Mouse (Mus musculus) stomach, embryonic 15.5 days (tissue): ENCODE results near the gene Igf2bp3. TPM values are rescaled to one million over a fixed set of nuclear protein-coding genes. Genes with fewer than 3 reads are reported as not detected.
"Not testable (repeated sequence)": the region's sequence is repeated elsewhere in the genome, so short reads cannot be mapped to it uniquely, and the experiment has no call there.

Experiments
- ATAC-seq: fragments of 200-750 bp; cut with Nextera tagmentation; 2 replicates; pipeline ENCODE4 v1.8.0; 2017; ENCODE audit warnings: low read depth, moderate number of reproducible peaks, moderate TSS enrichment; ENCODE audit not compliant: insufficient read depth, low FRiP score
- H3K27ac ChIP-seq: fragments of 300-500 bp; sonication (generic); 2 replicates; pipeline ENCODE4 v1.5.1; 2015; ENCODE audit warnings: mild to moderate bottlenecking, inconsistent platforms
- H3K27me3 ChIP-seq: fragments of 300-500 bp; sonication (generic); replicated peaks from 2 replicates; pipeline ENCODE4 v1.6.1; 2015; ENCODE audit warnings: inconsistent platforms
- H3K36me3 ChIP-seq: fragments of 300-500 bp; sonication (generic); 2 replicates; pipeline ENCODE4 v1.6.1; 2015; ENCODE audit warnings: inconsistent platforms
- H3K4me1 ChIP-seq: fragments of 300-500 bp; sonication (generic); 2 replicates; pipeline ENCODE4 v1.6.1; 2015; ENCODE audit warnings: inconsistent platforms
- H3K4me2 ChIP-seq: fragments of 300-500 bp; sonication (generic); 2 replicates; pipeline ENCODE4 v1.6.1; 2015; ENCODE audit warnings: mild to moderate bottlenecking, inconsistent platforms
- H3K4me3 ChIP-seq: fragments of 300-500 bp; sonication (generic); replicated peaks from 2 replicates; pipeline ENCODE4 v1.5.1; 2015; ENCODE audit warnings: inconsistent platforms
- H3K9ac ChIP-seq: fragments of 300-500 bp; sonication (generic); 2 replicates; pipeline ENCODE4 v1.6.1; 2015; ENCODE audit warnings: inconsistent platforms
- H3K9me3 ChIP-seq: fragments of 300-500 bp; sonication (generic); 2 replicates; pipeline ENCODE4 v1.6.1; 2016; ENCODE audit warnings: inconsistent platforms
- WGBS: fragments of 180-500 bp; shearing (Covaris S2); methylation state at CpG from one replicate; pipeline ENCODE4 v1.1.7; 2015; 5-methylcytosine and 5-hydroxymethylcytosine counted together
- polyA plus RNA-seq: library from polyadenylated mRNA; unstranded; fragments of >200 nt; fragmentation: Nextera tagmentation; extraction: Ambion mirVana; gene quantifications from 2 replicates; pipeline ENCODE4 v1.2.1, GENCODE M21; 2015

Igf2bp3 gene
- polyA plus RNA-seq, result 64.3 and 72.4 TPM in 2 replicates

DNA sequence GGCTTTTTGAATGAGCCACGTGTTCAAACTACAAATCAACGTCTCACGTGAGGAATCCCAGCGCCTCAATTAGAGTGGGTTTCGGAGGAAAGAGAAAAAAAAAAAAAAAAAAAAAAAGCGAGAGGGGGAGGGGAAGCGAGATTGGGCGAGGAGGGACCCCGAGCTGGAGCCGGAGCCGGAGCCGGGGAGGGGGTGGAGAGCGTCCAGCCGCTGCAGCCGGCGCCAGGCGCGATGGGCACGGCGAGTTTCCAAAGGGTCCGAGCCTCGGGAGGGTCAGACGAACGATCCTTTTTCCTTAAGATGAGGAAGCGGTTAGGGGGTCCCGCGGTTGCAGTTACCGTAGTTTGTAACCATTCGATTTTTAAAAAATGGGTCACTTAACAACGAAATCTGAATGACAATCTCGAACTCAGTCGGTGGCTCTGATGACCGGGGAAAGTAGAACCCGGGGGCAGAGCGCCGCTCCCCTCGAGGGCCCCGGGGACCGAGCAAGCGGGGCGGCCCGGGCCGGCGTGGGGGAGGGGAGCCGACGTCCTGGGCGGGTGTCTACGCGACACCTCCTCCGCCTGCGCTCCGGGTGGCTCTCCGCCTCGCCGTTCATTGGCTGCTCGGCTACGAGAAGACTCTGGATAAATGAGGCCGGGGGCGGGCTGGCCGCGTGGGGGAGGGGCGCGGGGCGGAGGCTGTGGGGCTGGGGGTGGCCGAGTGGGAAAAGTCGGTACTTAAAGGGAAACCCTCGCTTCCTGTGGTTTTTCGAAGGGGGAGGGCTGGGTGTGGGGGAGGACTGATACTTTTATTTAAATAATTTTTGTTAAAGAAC is at the start of gene Igf2bp3:
TSS of gene Igf2bp3 (minus strand) at position 30 of the 820 bp plus-strand sequence.
- H3K9ac ChIP-seq, result peak within 1 kb of the TSS; percentile 90
- H3K4me1 ChIP-seq, result peaks cover 21% of the 10 kb centered on the region
- H3K9me3 ChIP-seq, result no peaks in the 10 kb centered on the region
- H3K4me3 ChIP-seq, result peak within 1 kb of the TSS; percentile 91
- H3K27me3 ChIP-seq, result no peaks in the 10 kb centered on the region
- H3K36me3 ChIP-seq, result no peaks in the 10 kb centered on the region
- H3K4me2 ChIP-seq, result peak within 1 kb of the TSS; percentile 84
- ATAC-seq, result peak; percentile 81
- whole genome bisulfite sequencing, result under 1% methylated on average over 65 of the region's 68 CpGs
- H3K27ac ChIP-seq, result peak within 1 kb of the TSS; percentile 100

DNA sequence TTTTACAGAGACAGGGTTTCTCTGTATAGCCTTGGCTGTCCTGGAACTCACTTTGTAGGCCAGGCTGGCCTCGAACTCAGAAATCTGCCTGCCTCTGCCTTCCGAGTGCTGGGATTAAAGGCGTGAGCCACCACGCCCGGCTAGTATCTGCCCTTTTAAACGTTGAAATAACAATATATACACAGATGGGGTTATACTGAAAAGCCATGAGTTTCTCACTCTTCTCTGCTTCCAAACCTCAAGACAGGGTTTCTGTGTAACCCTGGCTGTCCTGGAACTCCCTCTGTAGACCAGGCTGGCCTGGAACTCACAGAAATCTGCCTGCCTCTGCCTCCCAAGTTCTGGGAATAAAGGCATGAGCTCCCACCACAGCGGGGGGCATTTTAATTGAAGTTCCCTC is 49.7 kb upstream of the Igf2bp3 start:
- not testable (repeated sequence) for H3K36me3 ChIP-seq, H3K9me3 ChIP-seq, H3K4me3 ChIP-seq, H3K9ac ChIP-seq, ATAC-seq, H3K27me3 ChIP-seq, H3K4me2 ChIP-seq
- peaks cover 12% of the 10 kb centered on the region; the same call in 1 of the 2 replicates for H3K4me1 ChIP-seq
- WGBS, result 86% methylated on average over 7 of the region's 7 CpGs
- H3K27ac ChIP-seq, result peak overlapping the region; percentile 98; the same call in 1 of the 2 replicates

DNA sequence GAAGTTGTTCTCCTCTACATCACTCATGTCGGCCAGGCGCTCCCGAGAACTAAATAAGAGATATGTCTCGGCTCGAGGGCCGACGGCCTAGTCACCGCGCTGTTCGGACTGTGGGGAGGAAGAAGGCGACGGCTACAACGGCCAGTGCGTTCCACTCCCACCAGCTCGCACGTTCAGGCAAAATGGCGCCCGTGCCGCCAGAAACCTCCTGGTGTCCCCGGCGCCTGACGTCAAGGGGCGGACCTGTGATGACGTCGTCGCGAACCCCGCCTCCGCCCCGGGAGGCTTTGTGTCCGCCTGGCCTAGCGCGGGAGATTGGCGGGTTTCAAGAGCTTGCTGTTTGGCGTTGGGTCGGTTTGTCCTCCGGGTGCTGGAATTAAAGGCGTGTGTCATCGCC is 49.1 kb upstream of the Igf2bp3 start, which contains the start of gene Tra2a:
TSS of gene Tra2a (minus strand) at position 187 of the 397 bp plus-strand sequence.
- H3K36me3 ChIP-seq, result no peaks in the 10 kb centered on the region
- peak; percentile 94 for ATAC-seq
- H3K27me3 ChIP-seq, result no peaks in the 10 kb centered on the region
- H3K4me2 ChIP-seq, result peak within 1 kb of the TSS; percentile 61
- H3K27ac ChIP-seq, result peak within 1 kb of the TSS; percentile 98
- under 1% methylated on average over 39 of the region's 39 CpGs for WGBS
- peak within 1 kb of the TSS; percentile 85 for H3K4me3 ChIP-seq
- H3K4me1 ChIP-seq, result peaks cover 15% of the 10 kb centered on the region; the same call in 1 of the 2 replicates
- peak within 1 kb of the TSS; percentile 97 for H3K9ac ChIP-seq
- H3K9me3 ChIP-seq, result no peaks in the 10 kb centered on the region

DNA sequence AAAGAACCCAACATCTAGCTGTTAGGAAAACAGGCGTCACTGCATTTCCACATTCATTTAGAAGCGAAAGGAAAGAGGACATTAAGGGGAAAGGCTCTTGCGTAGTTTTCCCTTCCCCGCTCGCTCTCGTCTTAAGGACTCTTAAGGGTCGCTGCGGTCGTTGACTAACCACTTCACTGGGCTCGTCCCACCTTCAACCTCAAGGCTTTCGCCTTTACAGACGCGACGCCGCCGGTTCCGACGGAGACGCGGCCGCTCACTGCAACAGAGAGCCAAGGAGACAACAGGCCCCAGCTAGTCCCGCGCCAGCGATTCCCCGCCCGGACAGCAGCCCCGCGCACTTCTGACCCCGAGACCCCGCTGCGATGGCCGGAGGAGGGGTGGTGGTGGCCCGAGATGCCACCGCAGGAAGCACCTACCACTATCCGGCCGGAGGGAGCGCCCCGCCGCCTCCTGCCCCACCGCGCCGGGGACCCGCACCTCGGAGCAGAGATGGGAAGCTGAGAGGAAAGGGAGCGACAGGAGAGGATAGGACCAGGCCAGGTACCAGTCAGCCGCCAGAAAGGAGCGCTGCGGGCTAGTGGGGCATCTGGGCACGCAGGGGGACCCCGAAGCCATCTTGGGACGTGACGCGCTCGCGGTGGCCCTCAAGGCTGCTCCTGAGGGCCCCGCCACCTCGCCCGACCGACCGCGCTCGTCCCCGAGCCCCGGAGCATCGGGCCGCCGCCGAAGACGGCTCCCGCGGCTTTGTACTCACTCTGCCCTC is 48.5 kb upstream of the Igf2bp3 start:
- peak overlapping the region; percentile 85 for H3K4me3 ChIP-seq
- H3K4me1 ChIP-seq, result peaks cover 15% of the 10 kb centered on the region; the same call in 1 of the 2 replicates
- H3K27ac ChIP-seq, result peak overlapping the region; percentile 98
- ATAC-seq, result peak; percentile 65
- peak overlapping the region; percentile 61 for H3K4me2 ChIP-seq
- peak overlapping the region; percentile 97 for H3K9ac ChIP-seq
- H3K9me3 ChIP-seq, result no peaks in the 10 kb centered on the region
- WGBS, result under 1% methylated on average over 71 of the region's 71 CpGs
- H3K27me3 ChIP-seq, result no peaks in the 10 kb centered on the region
- H3K36me3 ChIP-seq, result no peaks in the 10 kb centered on the region

DNA sequence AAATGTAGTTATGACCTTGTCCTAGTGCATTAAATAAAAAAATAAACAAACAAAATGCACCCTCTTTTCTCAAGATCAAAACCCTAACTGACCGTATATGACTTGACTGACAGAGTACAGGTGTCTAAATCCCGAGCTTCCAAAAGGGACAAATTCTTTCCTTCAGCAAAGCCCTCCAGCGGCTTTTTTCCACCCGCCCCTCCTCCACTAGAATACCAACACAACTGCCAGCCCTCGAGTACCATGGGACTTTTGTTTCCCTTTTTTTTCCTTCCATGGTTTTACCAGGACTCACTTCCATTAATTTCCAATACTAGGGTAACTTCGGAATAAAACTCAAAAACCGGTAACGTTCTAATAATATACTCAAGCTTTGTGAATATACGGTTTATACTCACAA is 47.7 kb upstream of the Igf2bp3 start:
- H3K27ac ChIP-seq, result peak overlapping the region; percentile 98; the same call in 1 of the 2 replicates
- peak overlapping the region; percentile 85 for H3K4me3 ChIP-seq
- no peaks in the 10 kb centered on the region for H3K9me3 ChIP-seq
- peak overlapping the region; percentile 61 for H3K4me2 ChIP-seq
- no peaks in the 10 kb centered on the region for H3K27me3 ChIP-seq
- under 1% methylated on average over 9 of the region's 9 CpGs for WGBS
- H3K36me3 ChIP-seq, result no peaks in the 10 kb centered on the region
- no peak for ATAC-seq
- peaks cover 15% of the 10 kb centered on the region; the same call in 1 of the 2 replicates for H3K4me1 ChIP-seq
- H3K9ac ChIP-seq, result no peak overlapping the region; the same call in 1 of the 2 replicates

DNA sequence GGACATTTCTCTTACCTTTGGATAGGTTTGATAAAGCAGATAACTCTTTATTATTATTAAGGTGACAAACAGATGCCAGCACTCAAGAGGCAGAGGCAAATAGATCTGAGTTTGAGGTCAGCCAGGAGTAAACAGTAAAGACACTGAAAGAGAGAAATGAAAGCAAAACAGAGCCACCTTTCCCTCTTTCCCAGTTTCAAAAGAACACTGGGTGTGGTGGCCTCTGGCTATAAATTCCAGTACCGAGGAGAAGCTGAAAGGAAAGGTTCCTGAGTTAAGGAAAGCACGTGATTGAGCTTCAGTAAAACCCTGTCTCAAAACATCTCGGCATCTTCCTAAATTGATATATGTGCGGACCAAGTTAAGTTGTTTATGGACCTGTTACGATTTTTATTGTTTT is 45.0 kb upstream of the Igf2bp3 start:
- Histone ChIP-seq H3K4me3 (no peak overlapping the region), H3K9ac (no peak overlapping the region), H3K27me3 (no peaks in the 10 kb centered on the region), H3K4me1 (peaks cover 15% of the 10 kb centered on the region; the same call in 1 of the 2 replicates), H3K36me3 (no peaks in the 10 kb centered on the region), H3K4me2 (no peak overlapping the region), H3K27ac (no peak overlapping the region), H3K9me3 (no peaks in the 10 kb centered on the region)
- ATAC-seq, result no peak
- WGBS, result 38% methylated on average over 5 of the region's 5 CpGs

DNA sequence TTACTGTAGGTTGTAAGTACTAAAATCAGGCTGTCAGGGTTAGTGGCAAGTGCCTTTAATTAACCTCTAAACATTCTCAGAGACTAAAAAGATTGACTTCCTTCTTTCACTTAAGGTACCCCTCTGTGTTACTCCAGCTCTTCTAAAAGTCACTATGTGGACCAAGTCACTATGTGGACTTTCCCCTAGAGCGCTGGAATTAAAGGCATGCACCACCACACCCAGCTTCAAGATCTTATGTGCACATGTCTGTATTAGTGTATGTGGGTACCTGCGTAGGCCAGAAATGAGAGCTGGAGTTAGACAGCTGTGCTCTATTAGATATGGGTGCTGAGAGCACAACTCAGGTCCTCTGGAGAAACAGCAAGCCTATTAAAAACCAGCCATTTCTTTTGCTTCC is 43.1 kb upstream of the Igf2bp3 start:
- Histone ChIP-seq H3K27ac (no peak overlapping the region), H3K4me2 (no peak overlapping the region), H3K4me3 (no peak overlapping the region), H3K9ac (no peak overlapping the region), H3K36me3 (no peaks in the 10 kb centered on the region), H3K9me3 (no peaks in the 10 kb centered on the region), H3K27me3 (no peaks in the 10 kb centered on the region), H3K4me1 (peaks cover 15% of the 10 kb centered on the region; the same call in 1 of the 2 replicates)
- ATAC-seq, result no peak
- WGBS, result 88% methylated on average over 2 of the region's 2 CpGs

DNA sequence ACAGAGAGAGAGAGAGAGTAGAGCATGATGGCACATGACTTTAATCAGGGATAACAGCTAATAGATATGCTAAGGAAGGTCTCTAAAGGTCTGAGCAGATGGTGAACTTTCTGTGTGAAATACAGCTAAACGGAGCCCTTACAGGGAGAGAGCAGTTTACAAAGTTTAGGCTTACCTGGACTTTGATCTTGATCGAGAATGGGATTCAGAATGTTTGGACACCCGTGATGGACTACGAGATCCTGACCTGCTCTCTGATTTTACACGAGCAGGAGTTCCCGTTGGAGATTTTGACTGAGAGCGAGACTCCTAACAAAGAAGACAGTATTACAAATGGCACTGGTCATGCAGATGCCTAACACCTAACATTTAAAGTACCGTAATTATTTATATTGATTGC is 37.5 kb upstream of the Igf2bp3 start:
- no peak overlapping the region for H3K4me2 ChIP-seq
- H3K36me3 ChIP-seq, result peaks cover 25% of the 10 kb centered on the region
- H3K27me3 ChIP-seq, result no peaks in the 10 kb centered on the region
- 81% methylated on average over 8 of the region's 8 CpGs for WGBS
- H3K4me3 ChIP-seq, result no peak overlapping the region
- H3K4me1 ChIP-seq, result no peaks in the 10 kb centered on the region
- ATAC-seq, result no peak
- H3K9me3 ChIP-seq, result no peaks in the 10 kb centered on the region
- H3K27ac ChIP-seq, result no peak overlapping the region
- H3K9ac ChIP-seq, result no peak overlapping the region

DNA sequence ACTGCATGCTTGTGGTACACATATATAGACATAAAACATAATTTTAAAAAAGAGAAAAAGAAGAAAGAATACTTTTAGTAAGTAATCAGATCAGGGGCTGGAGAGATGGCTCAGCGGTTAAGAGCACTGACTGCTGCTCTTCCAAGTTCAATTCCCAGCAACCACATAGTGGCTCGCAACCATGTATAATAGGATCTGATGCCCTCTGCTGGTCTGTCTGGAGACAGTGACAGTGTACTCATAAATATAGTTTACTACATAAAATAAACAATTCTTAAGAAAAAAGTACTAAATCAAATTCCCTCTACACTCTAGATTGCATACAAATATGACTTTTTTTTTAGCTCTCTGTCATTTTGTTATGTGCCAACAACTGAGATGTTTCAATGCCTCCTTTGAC is 36.4 kb upstream of the Igf2bp3 start:
- ATAC-seq, result no peak
- H3K27ac ChIP-seq, result no peak overlapping the region
- H3K36me3 ChIP-seq, result peaks cover 31% of the 10 kb centered on the region
- H3K4me3 ChIP-seq, result no peak overlapping the region
- 98% methylated on average over 2 of the region's 2 CpGs for WGBS
- no peak overlapping the region for H3K4me2 ChIP-seq
- no peaks in the 10 kb centered on the region for H3K27me3 ChIP-seq
- no peak overlapping the region for H3K9ac ChIP-seq
- H3K4me1 ChIP-seq, result no peaks in the 10 kb centered on the region
- no peaks in the 10 kb centered on the region for H3K9me3 ChIP-seq

DNA sequence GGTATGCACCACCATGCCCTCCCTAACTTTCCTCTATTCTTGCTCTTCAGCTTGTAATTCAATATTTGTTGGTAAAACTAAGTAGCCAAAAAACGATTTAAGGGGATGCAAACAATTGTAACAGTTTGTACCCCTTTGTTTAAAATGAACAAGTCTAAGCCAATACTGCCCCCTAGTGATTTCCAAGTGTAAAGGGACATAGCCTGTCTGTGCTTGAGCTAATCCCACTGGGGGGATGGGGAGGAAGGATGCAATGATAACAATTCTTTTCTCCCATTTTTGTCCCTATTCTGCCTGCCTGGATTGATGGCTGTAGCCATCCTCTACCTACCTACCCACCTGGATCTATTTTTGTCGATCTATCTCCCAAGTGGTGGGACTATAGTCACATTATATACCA is 32.5 kb upstream of the Igf2bp3 start:
- Histone ChIP-seq H3K27ac (no peak overlapping the region), H3K4me1 (no peaks in the 10 kb centered on the region), H3K4me2 (no peak overlapping the region), H3K27me3 (no peaks in the 10 kb centered on the region), H3K36me3 (peaks cover 50% of the 10 kb centered on the region), H3K9ac (no peak overlapping the region), H3K9me3 (no peaks in the 10 kb centered on the region), H3K4me3 (no peak overlapping the region)
- no peak for ATAC-seq
- WGBS, result 60% methylated on average over 2 of the region's 2 CpGs

DNA sequence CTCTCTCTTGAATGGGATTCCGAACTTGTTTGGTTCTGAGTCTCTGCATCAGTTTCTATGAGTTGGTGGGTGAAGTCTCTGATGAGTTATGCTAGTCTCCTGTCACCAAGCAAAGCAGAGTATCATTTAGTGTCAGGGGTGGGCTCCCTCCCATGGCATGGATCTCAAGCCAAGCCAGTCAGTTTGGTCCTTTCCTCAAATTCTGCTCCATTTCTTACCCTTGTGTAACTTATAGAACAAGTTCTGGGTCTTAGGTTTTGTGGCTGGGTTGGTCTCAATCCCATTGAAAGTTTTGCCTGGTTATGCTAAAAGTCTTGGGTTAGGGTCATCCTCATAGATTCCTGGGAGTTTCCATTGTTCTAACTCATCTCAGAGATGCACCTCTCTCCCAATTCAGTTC is 27.6 kb upstream of the Igf2bp3 start:
- no peak for ATAC-seq
- Histone ChIP-seq H3K4me2 (no peak overlapping the region), H3K9me3 (no peaks in the 10 kb centered on the region), H3K4me3 (no peak overlapping the region), H3K36me3 (peaks cover 32% of the 10 kb centered on the region), H3K27ac (no peak overlapping the region), H3K4me1 (no peaks in the 10 kb centered on the region), H3K27me3 (no peaks in the 10 kb centered on the region), H3K9ac (no peak overlapping the region)
- WGBS, result 85% methylated on average over 1 of the region's 1 CpGs

DNA sequence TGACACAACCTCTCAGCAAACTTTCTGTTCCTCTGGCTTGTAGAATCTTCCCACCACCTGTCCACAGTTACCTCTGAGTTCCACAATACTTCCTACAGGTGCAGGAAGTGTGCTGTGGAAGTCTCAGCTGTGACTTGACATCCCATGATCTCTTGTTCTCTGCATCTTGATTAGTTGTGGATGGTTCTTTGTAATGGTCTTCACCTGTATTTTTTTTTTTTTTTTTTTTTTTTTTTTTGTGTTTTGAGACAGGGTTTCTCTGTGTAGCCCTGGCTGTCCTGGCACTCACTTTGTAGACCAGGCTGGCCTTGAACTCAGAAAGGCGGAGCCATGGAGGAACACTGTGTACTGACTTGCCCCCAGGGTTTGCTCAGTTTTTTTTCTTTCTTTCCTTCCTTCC is 26.8 kb upstream of the Igf2bp3 start:
- H3K9me3 ChIP-seq, result no peaks in the 10 kb centered on the region
- H3K4me3 ChIP-seq, result no peak overlapping the region
- no peak overlapping the region for H3K27ac ChIP-seq
- WGBS, result 89% methylated on average over 1 of the region's 1 CpGs
- H3K4me1 ChIP-seq, result no peaks in the 10 kb centered on the region
- no peak for ATAC-seq
- peaks cover 28% of the 10 kb centered on the region for H3K36me3 ChIP-seq
- H3K9ac ChIP-seq, result no peak overlapping the region
- H3K4me2 ChIP-seq, result no peak overlapping the region
- H3K27me3 ChIP-seq, result no peaks in the 10 kb centered on the region
